8 mouse cellular contexts compared by ENCODE assay signal in genomic region chr3:131019163-131019956, GRCm38 (mm10).
DNase-seq lines count a peak whose midpoint lies in the region; ATAC-seq lines count a peak whose summit lies in the region.

No protein-coding gene starts in this region.

- H3K36me3 ChIP-seq in heart, embryonic 14.5 days (ENCODE audit: control insufficient read depth, insufficient read depth, low read length), result no peaks in the 10 kb centered on the region
- no peaks in the 10 kb centered on the region for H3K36me3 ChIP-seq in splenic B cell, adult 2 months (ENCODE audit: control insufficient read depth, insufficient read depth, low read length, poor library complexity, severe bottlenecking)

- peak; percentile 66 for DNase-seq in MN1 (ENCODE audit: low spot score)
- peak; percentile 61 for DNase-seq in embryo, embryonic 10 days (ENCODE audit: low spot score)
- peak; percentile 30 to 67 for DNase-seq in kidney, postnatal 25 days
- DNase-seq in mesoderm, embryonic 11.5 days (ENCODE audit: low read depth, low spot score), result peak; percentile 57
- peak; percentile 86 for DNase-seq in splenic B cell, adult 2 months (ENCODE audit: low read depth, low spot score)
- no peak for DNase-seq in left cerebral cortex, adult 8-10 months (ENCODE audit: low spot score in 2 of 2)
- DNase-seq in layer of hippocampus, adult 11-12 months (ENCODE audit: low spot score), result no peak

- peak overlapping the region; percentile 18; the same call in 1 of the 2 replicates for H3K9ac ChIP-seq in heart, embryonic 14.5 days (ENCODE audit: low read length)

- H3K27me3 ChIP-seq in heart, embryonic 14.5 days (ENCODE audit: control insufficient read depth, insufficient read depth, low read length), result no peaks in the 10 kb centered on the region
- H3K27me3 ChIP-seq in splenic B cell, adult 2 months (ENCODE audit: control insufficient read depth, insufficient read depth, low read length, poor library complexity, severe bottlenecking), result no peaks in the 10 kb centered on the region

- peak overlapping the region; percentile 27 to 48 for H3K4me3 ChIP-seq in heart, embryonic 14.5 days (ENCODE audit: control insufficient read depth in 1 of 2, insufficient read depth in 1 of 2, low read depth in 1 of 2, low read length in 2 of 2)

- H3K4me2 ChIP-seq in heart, embryonic 14.5 days (ENCODE audit: low read length), result peak overlapping the region; percentile 65

- peak overlapping the region in 1 of 2 experiments; percentile 52; a peak in 2 of 4 replicates for H3K27ac ChIP-seq in heart, embryonic 14.5 days (replicated peaks in 1 of 2; ENCODE audit: control insufficient read depth in 1 of 2, insufficient read depth in 1 of 2, low read depth in 2 of 2, low read length in 2 of 2)

- H3K9me3 ChIP-seq in heart, embryonic 14.5 days (ENCODE audit: control insufficient read depth, low read length), result no peaks in the 10 kb centered on the region

- peak; percentile 41; the same call in 1 of the 2 replicates for ATAC-seq in heart, embryonic 14.5 days (ENCODE audit: insufficient number of reproducible peaks, insufficient read depth, low FRiP score, low read depth)

- H3K4me1 ChIP-seq in heart, embryonic 14.5 days (ENCODE audit: control insufficient read depth in 2 of 2, insufficient read depth in 2 of 2, low read length in 2 of 2), result peaks cover 5 to 10% of the 10 kb centered on the region in 2 experiments

- WGBS in heart, embryonic 14.5 days, result 8% methylated on average over 23 of the region's 23 CpGs

Comparison
In these comparisons a context has a peak if more than half of its experiments do, and no peak if none do; other contexts are left out.
1. DNase-seq: peak in MN1 (single experiment), embryo, embryonic 10 days (single experiment), kidney, postnatal 25 days (2 of 2), mesoderm, embryonic 11.5 days (single experiment) and splenic B cell, adult 2 months (single experiment); none in left cerebral cortex, adult 8-10 months (0 of 2) and layer of hippocampus, adult 11-12 months (single experiment).